Mouse (Mus musculus): ENCODE measurements around the gene Pcdh8. TPM values are rescaled to one million over a fixed set of nuclear protein-coding genes. Genes with fewer than 3 reads are reported as not detected.

Gene Pcdh8
- 0.02 and 0.05 TPM in 2 replicates for polyA plus RNA-seq (2012; rRNA removed)

GRCm38 (mm10) chr14:79771094-79771535 lies at the start of gene Pcdh8:
Gene Pcdh8, minus strand, starts transcription at chr14:79771312.

Other genes starting within 250 kb of the Pcdh8 start
- gene Sugt1, start 183.6 kb downstream of the Pcdh8 start, polyA plus RNA-seq (2012; rRNA removed) = 14.2 and 14.5 TPM in 2 replicates
- 1.8 and 3.5 TPM in 2 replicates for gene Cnmd, start 109.1 kb downstream of the Pcdh8 start, polyA plus RNA-seq (2012; rRNA removed)
- 55.4 and 85.0 TPM in 2 replicates for gene Olfm4, start 212.8 kb upstream of the Pcdh8 start, polyA plus RNA-seq (2012; rRNA removed)

All from liver, embryonic 18 days (tissue).